Mouse (Mus musculus) neural tube, embryonic 14.5 days (tissue): ENCODE results near the gene Ltbp3. TPM values are rescaled to one million over a fixed set of nuclear protein-coding genes. Genes with fewer than 3 reads are reported as not detected.

Experiments
- ATAC-seq: fragments of 200-750 bp; cut with Nextera tagmentation; 2 replicates; pipeline ENCODE4 v1.8.0; 2017; ENCODE audit warnings: low read depth, mild to moderate bottlenecking, moderate TSS enrichment, moderate library complexity
- H3K27ac ChIP-seq: fragments of 300-500 bp; sonication (generic); 2 replicates; pipeline ENCODE4 v1.5.1; 2014; ENCODE audit warnings: low read depth, mild to moderate bottlenecking, control low read depth, low read length, moderate library complexity, mixed read lengths
- H3K27me3 ChIP-seq: fragments of 300-500 bp; sonication (generic); 2 replicates; pipeline ENCODE4 v1.6.1; 2014; ENCODE audit warnings: low read length; ENCODE audit not compliant: control insufficient read depth, insufficient read depth
- H3K36me3 ChIP-seq: fragments of 300-500 bp; sonication (generic); 2 replicates; pipeline ENCODE4 v1.6.1; 2014; ENCODE audit warnings: low read length, mixed read lengths; ENCODE audit not compliant: control insufficient read depth, insufficient read depth
- H3K4me1 ChIP-seq: fragments of 300-500 bp; sonication (generic); 2 replicates; pipeline ENCODE4 v1.6.1; 2014; ENCODE audit warnings: low read length; ENCODE audit not compliant: control insufficient read depth, insufficient read depth
- H3K4me2 ChIP-seq: fragments of 300-500 bp; sonication (generic); 2 replicates; pipeline ENCODE4 v1.6.1; 2014; ENCODE audit warnings: mild to moderate bottlenecking, low read depth, low read length, control low read depth
- H3K4me3 ChIP-seq: fragments of 300-500 bp; sonication (generic); 2 replicates; pipeline ENCODE4 v1.5.1; 2014; ENCODE audit warnings: low read depth, low read length, control low read depth, mixed read lengths
- H3K9ac ChIP-seq: fragments of 300-500 bp; sonication (generic); replicated peaks from 2 replicates; pipeline ENCODE4 v1.6.1; 2014; ENCODE audit warnings: low read depth, mild to moderate bottlenecking, control low read depth, low read length, mixed read lengths
- H3K9me3 ChIP-seq: fragments of 300-500 bp; sonication (generic); 2 replicates; pipeline ENCODE4 v1.6.1; 2016; ENCODE audit warnings: low read length; ENCODE audit not compliant: control insufficient read depth
- WGBS: fragments of 180-500 bp; shearing (Covaris S2); extraction: QIAGEN DNeasy Blood & Tissue Kit; methylation state at CpG from one replicate; pipeline ENCODE4 v1.1.7; 2014; 5-methylcytosine and 5-hydroxymethylcytosine counted together
- polyA plus RNA-seq: library from polyadenylated mRNA; unstranded; fragments of >200 nt; fragmentation: Nextera tagmentation; extraction: Ambion mirVana; gene quantifications from 2 replicates; pipeline ENCODE4 v1.2.1, GENCODE M21; 2014

The Ltbp3 gene
- polyA plus RNA-seq, 1 experiment from 2014 or later = 14.0 TPM

- Histone ChIP-seq H3K27me3 (no peaks in the 10 kb centered on the region), H3K9ac (no peak overlapping the region), H3K27ac (no peak overlapping the region), H3K36me3 (no peaks in the 10 kb centered on the region), H3K4me2 (no peak overlapping the region), H3K9me3 (no peaks in the 10 kb centered on the region), H3K4me1 (no peaks in the 10 kb centered on the region), H3K4me3 (no peak overlapping the region)
- no peak for ATAC-seq
- 89% methylated on average over 6 of the region's 6 CpGs for WGBS
Measured at GRCm38 (mm10) chr19:5781532-5781931, 40.8 kb downstream of the Ltbp3 start.

- Histone ChIP-seq H3K36me3 (no peaks in the 10 kb centered on the region), H3K4me2 (no peak overlapping the region), H3K4me1 (no peaks in the 10 kb centered on the region), H3K9ac (no peak overlapping the region), H3K9me3 (no peaks in the 10 kb centered on the region), H3K27me3 (no peaks in the 10 kb centered on the region), H3K4me3 (no peak overlapping the region), H3K27ac (no peak overlapping the region)
- 87% methylated on average over 1 of the region's 1 CpGs for WGBS
- no peak for ATAC-seq
Measured at GRCm38 (mm10) chr19:5782121-5782520, 41.4 kb downstream of the Ltbp3 start.

GRCm38 (mm10) chr19:5784958-5785577, 44.4 kb downstream of the Ltbp3 start:
- WGBS = 69% methylated on average over 10 of the region's 10 CpGs
- Histone ChIP-seq H3K9ac (no peak overlapping the region), H3K4me1 (no peaks in the 10 kb centered on the region), H3K27me3 (no peaks in the 10 kb centered on the region), H3K4me2 (no peak overlapping the region), H3K9me3 (no peaks in the 10 kb centered on the region), H3K27ac (no peak overlapping the region), H3K4me3 (no peak overlapping the region), H3K36me3 (no peaks in the 10 kb centered on the region)
- no peak for ATAC-seq

GRCm38 (mm10) chr19:5786441-5787114, 45.9 kb downstream of the Ltbp3 start:
- Histone ChIP-seq H3K9ac (no peak overlapping the region), H3K27ac (no peak overlapping the region), H3K27me3 (no peaks in the 10 kb centered on the region), H3K36me3 (no peaks in the 10 kb centered on the region), H3K4me3 (no peak overlapping the region), H3K4me1 (no peaks in the 10 kb centered on the region), H3K4me2 (no peak overlapping the region), H3K9me3 (no peaks in the 10 kb centered on the region)
- WGBS = 11% methylated on average over 12 of the region's 12 CpGs
- ATAC-seq = peak; percentile 84

GRCm38 (mm10) chr19:5787128-5787635, 46.5 kb downstream of the Ltbp3 start:
- Histone ChIP-seq H3K27ac (no peak overlapping the region), H3K4me2 (no peak overlapping the region), H3K9ac (no peak overlapping the region), H3K9me3 (no peaks in the 10 kb centered on the region), H3K36me3 (no peaks in the 10 kb centered on the region), H3K4me1 (no peaks in the 10 kb centered on the region), H3K27me3 (no peaks in the 10 kb centered on the region), H3K4me3 (no peak overlapping the region)
- peak; percentile 52; the same call in 1 of the 2 replicates for ATAC-seq
- WGBS = 16% methylated on average over 8 of the region's 8 CpGs

GRCm38 (mm10) chr19:5787920-5788319, 47.2 kb downstream of the Ltbp3 start:
- no peaks in the 10 kb centered on the region for H3K4me1 ChIP-seq
- ATAC-seq = no peak
- H3K4me2 ChIP-seq = no peak overlapping the region
- no peaks in the 10 kb centered on the region for H3K9me3 ChIP-seq
- no peaks in the 10 kb centered on the region for H3K27me3 ChIP-seq
- H3K9ac ChIP-seq = no peak overlapping the region
- no peaks in the 10 kb centered on the region for H3K36me3 ChIP-seq
- no peak overlapping the region for H3K4me3 ChIP-seq
- WGBS = 93% methylated on average over 7 of the region's 7 CpGs
- H3K27ac ChIP-seq = no peak overlapping the region

- Histone ChIP-seq H3K36me3 (no peaks in the 10 kb centered on the region), H3K9ac (no peak overlapping the region), H3K4me1 (no peaks in the 10 kb centered on the region), H3K4me2 (no peak overlapping the region), H3K27me3 (no peaks in the 10 kb centered on the region), H3K27ac (no peak overlapping the region), H3K9me3 (no peaks in the 10 kb centered on the region), H3K4me3 (no peak overlapping the region)
- 90% methylated on average over 7 of the region's 7 CpGs for WGBS
- no peak for ATAC-seq
Measured at GRCm38 (mm10) chr19:5788620-5789019, 47.9 kb downstream of the Ltbp3 start.

GRCm38 (mm10) chr19:5789066-5789465, 48.4 kb downstream of the Ltbp3 start:
- Histone ChIP-seq H3K36me3 (no peaks in the 10 kb centered on the region), H3K4me2 (no peak overlapping the region), H3K27ac (no peak overlapping the region), H3K4me3 (no peak overlapping the region), H3K9me3 (no peaks in the 10 kb centered on the region), H3K9ac (no peak overlapping the region), H3K27me3 (no peaks in the 10 kb centered on the region), H3K4me1 (no peaks in the 10 kb centered on the region)
- no peak for ATAC-seq
- WGBS = 77% methylated on average over 5 of the region's 5 CpGs

- no peaks in the 10 kb centered on the region for H3K9me3 ChIP-seq
- no peaks in the 10 kb centered on the region for H3K27me3 ChIP-seq
- H3K4me1 ChIP-seq = peaks cover 18% of the 10 kb centered on the region
- H3K9ac ChIP-seq = no peak overlapping the region
- WGBS = 77% methylated on average over 4 of the region's 4 CpGs
- H3K4me3 ChIP-seq = no peak overlapping the region
- no peak overlapping the region for H3K4me2 ChIP-seq
- peaks cover 17% of the 10 kb centered on the region for H3K36me3 ChIP-seq
- H3K27ac ChIP-seq = no peak overlapping the region
- ATAC-seq = no peak
Measured at GRCm38 (mm10) chr19:5791329-5791728, 50.6 kb downstream of the Ltbp3 start.
